Mouse (Mus musculus): ENCODE results near the gene Cdk20. TPM values are rescaled to one million over a fixed set of nuclear protein-coding genes. Genes with fewer than 3 reads are reported as not detected.

The Cdk20 gene
- 2.4 TPM for polyA plus RNA-seq (2014; fragmentation: Illumina TruSeq; extraction: RNeasy Lipid Tissue Mini Kit (QIAGEN cat#74804); ENCODE audit: low read depth, low replicate concordance)

GRCm38 (mm10) chr13:64432017-64432995 is at the start of gene Cdk20:
TSS of gene Cdk20 (plus strand) at chr13:64432314.

Other genes with a start within 250 kb of the Cdk20 start
- 186 TPM for gene Cdc14b, start 157.0 kb upstream of the Cdk20 start, polyA plus RNA-seq (2014; fragmentation: Illumina TruSeq; extraction: RNeasy Lipid Tissue Mini Kit (QIAGEN cat#74804); ENCODE audit: low read depth, low replicate concordance)
- gene Aaed1, start 119.6 kb upstream of the Cdk20 start, polyA plus RNA-seq (2014; fragmentation: Illumina TruSeq; extraction: RNeasy Lipid Tissue Mini Kit (QIAGEN cat#74804); ENCODE audit: low read depth, low replicate concordance): 17.1 TPM
- 391 TPM for gene Ctsl, start 61.4 kb upstream of the Cdk20 start, polyA plus RNA-seq (2014; fragmentation: Illumina TruSeq; extraction: RNeasy Lipid Tissue Mini Kit (QIAGEN cat#74804); ENCODE audit: low read depth, low replicate concordance)
- not detected for gene Fam240b, start 65.5 kb downstream of the Cdk20 start, polyA plus RNA-seq (2014; fragmentation: Illumina TruSeq; extraction: RNeasy Lipid Tissue Mini Kit (QIAGEN cat#74804); ENCODE audit: low read depth, low replicate concordance)